Mouse (Mus musculus): ENCODE data around the gene Arhgap40. TPM values are rescaled to one million over a fixed set of nuclear protein-coding genes. Genes with fewer than 3 reads are reported as not detected.

Arhgap40 gene
- polyA plus RNA-seq, 2 experiments: 3.9 to 5.5 TPM

GRCm38 (mm10) chr2:158561371-158562144 is 49.0 kb downstream of the Arhgap40 start:
- Histone ChIP-seq H3K4me3 (replicated peaks; ENCODE audit: low read length) (no peak overlapping the region), H3K4me2 (replicated peaks; ENCODE audit: low read depth, low read length, severe bottlenecking) (no peak overlapping the region), H3K27me3 (ENCODE audit: control insufficient read depth, insufficient read depth, low read length) (no peaks in the 10 kb centered on the region), H3K9ac (ENCODE audit: low read depth, low read length, severe bottlenecking) (no peak overlapping the region), H3K36me3 (ENCODE audit: control insufficient read depth, insufficient read depth, low read length) (no peaks in the 10 kb centered on the region), H3K4me1 (ENCODE audit: control insufficient read depth, insufficient read depth, low read length) (no peaks in the 10 kb centered on the region), H3K9me3 (ENCODE audit: control insufficient read depth, low read length) (no peaks in the 10 kb centered on the region), H3K27ac (replicated peaks; ENCODE audit: low read depth, low read length) (no peak overlapping the region)
- no peak for DNase-seq (ENCODE audit: low spot score)
- ATAC-seq (ENCODE audit: low FRiP score, low read depth): no peak
- WGBS: 35% methylated on average over 3 of the region's 3 CpGs
- no peak for TF ChIP-seq POLR2A (IDR thresholded peaks at IDR 0.05; ENCODE audit: borderline replicate concordance, extremely low read depth, insufficient read depth, insufficient read length)

GRCm38 (mm10) chr2:158570421-158571081 is 58.0 kb downstream of the Arhgap40 start:
- H3K9me3 ChIP-seq (ENCODE audit: control insufficient read depth, low read length): no peaks in the 10 kb centered on the region
- no peaks in the 10 kb centered on the region for H3K4me1 ChIP-seq (ENCODE audit: control insufficient read depth, insufficient read depth, low read length)
- TF ChIP-seq POLR2A (IDR thresholded peaks at IDR 0.05; ENCODE audit: borderline replicate concordance, extremely low read depth, insufficient read depth, insufficient read length): no peak
- 16% methylated on average over 13 of the region's 13 CpGs for WGBS
- H3K36me3 ChIP-seq (ENCODE audit: control insufficient read depth, insufficient read depth, low read length): no peaks in the 10 kb centered on the region
- no peak overlapping the region for H3K9ac ChIP-seq (ENCODE audit: low read depth, low read length, severe bottlenecking)
- no peak for ATAC-seq (ENCODE audit: low FRiP score, low read depth)
- no peak overlapping the region for H3K4me2 ChIP-seq (replicated peaks; ENCODE audit: low read depth, low read length, severe bottlenecking)
- H3K27ac ChIP-seq (replicated peaks; ENCODE audit: low read depth, low read length): no peak overlapping the region
- no peak overlapping the region for H3K4me3 ChIP-seq (replicated peaks; ENCODE audit: low read length)
- DNase-seq (ENCODE audit: low spot score): peak; percentile 91
- no peaks in the 10 kb centered on the region for H3K27me3 ChIP-seq (ENCODE audit: control insufficient read depth, insufficient read depth, low read length)

GRCm38 (mm10) chr2:158579979-158580378 is 67.4 kb downstream of the Arhgap40 start:
- WGBS: 58% methylated on average over 4 of the region's 4 CpGs
- Histone ChIP-seq H3K9me3 (ENCODE audit: control insufficient read depth, low read length) (no peaks in the 10 kb centered on the region), H3K36me3 (ENCODE audit: control insufficient read depth, insufficient read depth, low read length) (no peaks in the 10 kb centered on the region), H3K4me1 (ENCODE audit: control insufficient read depth, insufficient read depth, low read length) (no peaks in the 10 kb centered on the region), H3K27ac (replicated peaks; ENCODE audit: low read depth, low read length) (no peak overlapping the region), H3K9ac (ENCODE audit: low read depth, low read length, severe bottlenecking) (no peak overlapping the region), H3K4me3 (replicated peaks; ENCODE audit: low read length) (no peak overlapping the region), H3K27me3 (ENCODE audit: control insufficient read depth, insufficient read depth, low read length) (no peaks in the 10 kb centered on the region), H3K4me2 (replicated peaks; ENCODE audit: low read depth, low read length, severe bottlenecking) (no peak overlapping the region)
- no peak for TF ChIP-seq POLR2A (IDR thresholded peaks at IDR 0.05; ENCODE audit: borderline replicate concordance, extremely low read depth, insufficient read depth, insufficient read length)
- DNase-seq (ENCODE audit: low spot score): no peak
- ATAC-seq (ENCODE audit: low FRiP score, low read depth): no peak

GRCm38 (mm10) chr2:158584621-158585358 is 72.2 kb downstream of the Arhgap40 start:
- no peak overlapping the region for H3K4me2 ChIP-seq (replicated peaks; ENCODE audit: low read depth, low read length, severe bottlenecking)
- no peaks in the 10 kb centered on the region for H3K27me3 ChIP-seq (ENCODE audit: control insufficient read depth, insufficient read depth, low read length)
- DNase-seq (ENCODE audit: low spot score) (peak; percentile 76), ATAC-seq (ENCODE audit: low FRiP score, low read depth) (no peak)
- no peak overlapping the region for H3K9ac ChIP-seq (ENCODE audit: low read depth, low read length, severe bottlenecking)
- no peak overlapping the region for H3K27ac ChIP-seq (replicated peaks; ENCODE audit: low read depth, low read length)
- no peak overlapping the region for H3K4me3 ChIP-seq (replicated peaks; ENCODE audit: low read length)
- H3K9me3 ChIP-seq (ENCODE audit: control insufficient read depth, low read length): no peaks in the 10 kb centered on the region
- 13% methylated on average over 12 of the region's 12 CpGs for WGBS
- no peaks in the 10 kb centered on the region for H3K4me1 ChIP-seq (ENCODE audit: control insufficient read depth, insufficient read depth, low read length)
- TF ChIP-seq POLR2A (IDR thresholded peaks at IDR 0.05; ENCODE audit: borderline replicate concordance, extremely low read depth, insufficient read depth, insufficient read length): no peak
- H3K36me3 ChIP-seq (ENCODE audit: control insufficient read depth, insufficient read depth, low read length): no peaks in the 10 kb centered on the region

GRCm38 (mm10) chr2:158588524-158589271 is 76.1 kb downstream of the Arhgap40 start:
- no peak for TF ChIP-seq POLR2A (IDR thresholded peaks at IDR 0.05; ENCODE audit: borderline replicate concordance, extremely low read depth, insufficient read depth, insufficient read length)
- H3K9ac ChIP-seq (ENCODE audit: low read depth, low read length, severe bottlenecking): no peak overlapping the region
- no peak overlapping the region for H3K4me3 ChIP-seq (replicated peaks; ENCODE audit: low read length)
- no peaks in the 10 kb centered on the region for H3K36me3 ChIP-seq (ENCODE audit: control insufficient read depth, insufficient read depth, low read length)
- H3K4me1 ChIP-seq (ENCODE audit: control insufficient read depth, insufficient read depth, low read length): no peaks in the 10 kb centered on the region
- no peak overlapping the region for H3K27ac ChIP-seq (replicated peaks; ENCODE audit: low read depth, low read length)
- H3K27me3 ChIP-seq (ENCODE audit: control insufficient read depth, insufficient read depth, low read length): no peaks in the 10 kb centered on the region
- no peak for DNase-seq (ENCODE audit: low spot score)
- no peak for ATAC-seq (ENCODE audit: low FRiP score, low read depth)
- 28% methylated on average over 8 of the region's 8 CpGs for WGBS
- no peaks in the 10 kb centered on the region for H3K9me3 ChIP-seq (ENCODE audit: control insufficient read depth, low read length)
- H3K4me2 ChIP-seq (replicated peaks; ENCODE audit: low read depth, low read length, severe bottlenecking): no peak overlapping the region

All from limb, embryonic 14.5 days (tissue).